Mouse (Mus musculus) neutrophil, adult 83 days (primary cell): ENCODE results near the gene Eid3. TPM values are rescaled to one million over a fixed set of nuclear protein-coding genes. Genes with fewer than 3 reads are reported as not detected.

Source experiments
- total RNA-seq, 2 experiments: library from RNA; stranded (reverse); gene quantifications; one replicate each; pipeline ENCODE4 v1.2.4; 2023

Eid3 gene
- 10 to 100 TPM in 1 of 2 experiments, 1 to 10 TPM in 1; 8.5 to 10.7 TPM for total RNA-seq

GRCm38 (mm10) chr10:82866356-82866755, at the start of gene Eid3:
Eid3 (plus strand) TSS chr10:82866626.

GRCm38 (mm10) chr10:82833926-82834325, 32.5 kb upstream of the Eid3 start, which contains the start of gene Txnrd1:
Txnrd1 (plus strand) TSS chr10:82833951.

Other genes with a start within 250 kb of the Eid3 start
- gene 1190007I07Rik, start 243.4 kb upstream of the Eid3 start, total RNA-seq = 1 to 10 TPM; 6.4 to 7.3 TPM
- gene Tdg, start 236.8 kb upstream of the Eid3 start, total RNA-seq = 10 to 100 TPM; 30.1 to 30.9 TPM
- under 1 TPM; 0.55 to 0.70 TPM for gene Glt8d2, start 176.0 kb upstream of the Eid3 start, total RNA-seq
- 10 to 100 TPM; 22.0 to 28.0 TPM for gene Hcfc2, start 170.5 kb upstream of the Eid3 start, total RNA-seq
- 10 to 100 TPM; 25.7 to 28.5 TPM for gene Nfyb, start 102.5 kb upstream of the Eid3 start, total RNA-seq
- gene Txnrd1, start 32.7 kb upstream of the Eid3 start, total RNA-seq = 10 to 100 TPM; 46.2 TPM
- 10 to 100 TPM; 21.7 to 23.4 TPM for gene Chst11, start 118.9 kb downstream of the Eid3 start, total RNA-seq